Mouse (Mus musculus): ENCODE data around the gene Cxcl2.

The Cxcl2 gene

GRCm38 (mm10) chr5:90903339-90904020 is at the start of gene Cxcl2:
Gene Cxcl2 (plus strand): TSS chr5:90903871.
- DNase-seq: peak in 1 of 2 experiments; percentile 19

GRCm38 (mm10) chr5:90855308-90856230 is 48.1 kb upstream of the Cxcl2 start:
- no peak for DNase-seq

- DNase-seq: no peak
Observed at GRCm38 (mm10) chr5:90857463-90857862, 46.2 kb upstream of the Cxcl2 start.

- no peak for DNase-seq
Observed at GRCm38 (mm10) chr5:90858429-90858828, 45.2 kb upstream of the Cxcl2 start.

- DNase-seq: peak; percentile 15 to 39
Observed at GRCm38 (mm10) chr5:90859031-90859430, 44.6 kb upstream of the Cxcl2 start.

GRCm38 (mm10) chr5:90861876-90862375 is 41.7 kb upstream of the Cxcl2 start:
- no peak for DNase-seq

- DNase-seq: no peak
Observed at GRCm38 (mm10) chr5:90866770-90867169, 36.9 kb upstream of the Cxcl2 start.

GRCm38 (mm10) chr5:90872377-90872776 is 31.3 kb upstream of the Cxcl2 start:
- no peak for DNase-seq

GRCm38 (mm10) chr5:90876045-90876444 is 27.6 kb upstream of the Cxcl2 start:
- DNase-seq: no peak

- DNase-seq: no peak
Observed at GRCm38 (mm10) chr5:90876471-90877172, 27.0 kb upstream of the Cxcl2 start.

GRCm38 (mm10) chr5:90877173-90877512 is 26.5 kb upstream of the Cxcl2 start:
- no peak for DNase-seq

- no peak for DNase-seq
Observed at GRCm38 (mm10) chr5:90879307-90880014, 24.2 kb upstream of the Cxcl2 start.

GRCm38 (mm10) chr5:90880335-90880850 is 23.3 kb upstream of the Cxcl2 start:
- DNase-seq: no peak

- no peak for DNase-seq
Observed at GRCm38 (mm10) chr5:90881021-90881420, 22.6 kb upstream of the Cxcl2 start.

GRCm38 (mm10) chr5:90881682-90882081 is 22.0 kb upstream of the Cxcl2 start:
- no peak for DNase-seq

GRCm38 (mm10) chr5:90882146-90882545 is 21.5 kb upstream of the Cxcl2 start:
- no peak for DNase-seq

GRCm38 (mm10) chr5:90884628-90885242 is 18.9 kb upstream of the Cxcl2 start:
- peak; percentile 33 to 47 for DNase-seq

- peak in 1 of 2 experiments; percentile 13 for DNase-seq
Observed at GRCm38 (mm10) chr5:90888661-90889060, 15.0 kb upstream of the Cxcl2 start.

GRCm38 (mm10) chr5:90890519-90891463 is 12.9 kb upstream of the Cxcl2 start, which contains the start of gene Cxcl1:
Gene Cxcl1 (plus strand): TSS chr5:90891241.
- DNase-seq: peak; percentile 29 to 52

GRCm38 (mm10) chr5:90891464-90891813 is 12.2 kb upstream of the Cxcl2 start:
- DNase-seq: no peak

- no peak for DNase-seq
Observed at GRCm38 (mm10) chr5:90894231-90894630, 9.4 kb upstream of the Cxcl2 start.

Measured in cerebellum, postnatal 25 days (tissue).